ENCODE assay signal across 8 mouse cellular contexts in the genomic region with DNA sequence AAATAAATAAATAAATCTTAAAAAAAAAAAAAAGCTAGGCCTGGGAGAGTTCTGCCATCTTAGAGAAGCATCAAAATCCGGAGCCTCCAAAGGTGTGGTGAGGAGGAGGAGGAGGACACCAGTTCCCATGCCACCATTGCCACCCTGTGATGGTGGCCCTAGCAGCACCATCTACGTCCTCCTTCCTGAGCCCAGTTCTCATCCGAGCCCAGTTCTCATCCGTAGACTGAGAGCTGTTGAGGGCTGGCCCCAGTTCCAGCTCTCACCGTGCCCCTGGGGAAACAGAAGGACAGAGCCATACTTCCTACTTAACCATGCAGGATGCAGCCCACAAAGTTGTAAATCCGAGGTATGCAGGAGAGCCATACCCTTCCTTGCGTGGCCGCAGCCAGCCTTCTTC. TPM values are rescaled to one million over a fixed set of nuclear protein-coding genes. Genes with fewer than 3 reads are reported as not detected.
DNase-seq lines count a peak whose midpoint lies in the region; ATAC-seq lines count a peak whose summit lies in the region.

No protein-coding gene starts in this region.

- DNase-seq in heart, adult 11 months: peak; percentile 65
- DNase-seq in heart, adult 9 months (ENCODE audit: low spot score in 2 of 2): no peak
- no peak for DNase-seq in cerebellum, adult 9-10 months
- DNase-seq in spleen, postnatal 10 days (ENCODE audit: low spot score in 2 of 2): no peak

- H3K4me3 ChIP-seq in megakaryocyte, embryonic 14.5 days (replicated peaks): peak overlapping the region; percentile 4
- no peak overlapping the region for H3K4me3 ChIP-seq in liver, embryonic 12.5 days

- no peak overlapping the region for H3K9ac ChIP-seq in liver, embryonic 12.5 days

- H3K36me3 ChIP-seq in megakaryocyte, embryonic 14.5 days (replicated peaks; ENCODE audit: low read length): no peaks in the 10 kb centered on the region
- no peaks in the 10 kb centered on the region for H3K36me3 ChIP-seq in liver, embryonic 12.5 days

- H3K4me2 ChIP-seq in liver, embryonic 12.5 days: peak overlapping the region; percentile 26

- H3K27ac ChIP-seq in liver, embryonic 12.5 days: no peak overlapping the region

- H3K4me1 ChIP-seq in megakaryocyte, embryonic 14.5 days: peaks cover 11% of the 10 kb centered on the region; the same call in 1 of the 2 replicates
- H3K4me1 ChIP-seq in liver, embryonic 12.5 days: no peaks in the 10 kb centered on the region

- peaks cover 59% of the 10 kb centered on the region for H3K27me3 ChIP-seq in megakaryocyte, embryonic 14.5 days (replicated peaks)
- peaks cover 66% of the 10 kb centered on the region for H3K27me3 ChIP-seq in liver, embryonic 12.5 days (replicated peaks)

- H3K9me3 ChIP-seq in megakaryocyte, embryonic 14.5 days: no peaks in the 10 kb centered on the region
- no peaks in the 10 kb centered on the region for H3K9me3 ChIP-seq in liver, embryonic 12.5 days (replicated peaks)

- WGBS in liver, embryonic 12.5 days (ENCODE audit: insufficient replicate concordance): 26% methylated on average over 8 of the region's 8 CpGs

- no peak for ATAC-seq in megakaryocyte, adult 5-6 weeks (ENCODE audit: poor library complexity, severe bottlenecking)
- ATAC-seq in liver, embryonic 12.5 days: no peak
- no peak for ATAC-seq in activated CD4-positive, CD25-positive, alpha-beta regulatory T cell, adult 4 months

RNA-seq across cellular contexts. Expression of a gene that starts 22.4 kb away (rescaled TPM):
- not detected in 2 replicates for polyA plus RNA-seq in megakaryocyte, embryonic 14.5 days (2012; ENCODE audit: insufficient read depth, low replicate concordance)
- total RNA-seq in megakaryocyte, adult 5-6 weeks (2015): 0.27 and 0.47 TPM in 2 replicates
- total RNA-seq in megakaryocyte, adult 5-6 weeks (2017): 0.08 and 0.40 TPM in 2 replicates
- 4.8 and 5.9 TPM in 2 replicates for polyA plus RNA-seq in liver, embryonic 12.5 days (2016; fragmentation: Nextera tagmentation; extraction: Ambion mirVana)
- not detected for polyA plus RNA-seq in activated CD4-positive, CD25-positive, alpha-beta regulatory T cell, adult 4 months (2017; shearing (Covaris generic))

RNA-seq across cellular contexts. Expression of a gene that starts 56.8 kb away (rescaled TPM):
- polyA plus RNA-seq in megakaryocyte, embryonic 14.5 days (2012; ENCODE audit: insufficient read depth, low replicate concordance): 17.5 and 20.8 TPM in 2 replicates
- total RNA-seq in megakaryocyte, adult 5-6 weeks (2015): 20.6 and 20.7 TPM in 2 replicates
- 33.9 and 40.9 TPM in 2 replicates for total RNA-seq in megakaryocyte, adult 5-6 weeks (2017)
- polyA plus RNA-seq in liver, embryonic 12.5 days (2016; fragmentation: Nextera tagmentation; extraction: Ambion mirVana): 205 and 206 TPM in 2 replicates
- 100 to 1,000 TPM; 131 to 144 TPM for polyA plus RNA-seq in activated CD4-positive, CD25-positive, alpha-beta regulatory T cell, adult 4 months (2017; shearing (Covaris generic))
